In the genomic region with DNA sequence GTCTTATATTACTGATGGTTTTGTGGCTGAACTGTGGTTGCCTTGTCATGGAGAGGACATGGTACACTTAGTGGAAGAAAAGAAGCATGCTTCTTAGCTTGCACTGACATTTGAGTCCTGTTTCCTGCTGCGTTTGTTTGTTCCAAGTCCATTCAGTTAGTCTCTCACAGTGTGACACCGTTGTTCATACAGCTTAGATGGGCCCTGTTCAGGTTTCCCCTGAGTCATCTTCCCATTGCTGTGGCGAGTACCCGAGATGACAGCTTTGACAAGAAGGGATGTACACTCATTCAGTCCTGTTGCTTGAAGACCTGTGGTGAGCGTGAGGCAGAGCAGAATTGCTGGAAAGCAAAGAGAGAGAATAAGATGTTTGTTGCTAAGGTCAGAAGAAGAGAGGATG, we compare ENCODE assay signal across 13 mouse cellular contexts.
"Had no signal": no experiment of that assay in that cellular context is flagged by ENCODE, and none has a peak within 500 bp of the region (broad histone marks: within the 10 kb centered on the region; RNA-seq: fewer than 3 reads in every experiment).

No protein-coding gene starts in this region.

- ATAC-seq: lung, postnatal 0 days; midbrain, embryonic 13.5 days had no signal

- H3K4me2 ChIP-seq: liver, embryonic 15.5 days; midbrain, embryonic 13.5 days; neural tube, embryonic 15.5 days had no signal

- H3K9ac ChIP-seq: liver, embryonic 15.5 days; midbrain, embryonic 13.5 days; neural tube, embryonic 15.5 days had no signal

- H3K27ac ChIP-seq: left cerebral cortex, adult 2 months; limb, embryonic 10.5 days; liver, embryonic 15.5 days; midbrain, embryonic 13.5 days; neural tube, embryonic 15.5 days; stomach, postnatal 0 days had no signal

- H3K36me3 ChIP-seq: limb, embryonic 10.5 days; liver, embryonic 15.5 days; midbrain, embryonic 13.5 days; neural tube, embryonic 15.5 days had no signal

- H3K4me1 ChIP-seq: limb, embryonic 10.5 days; midbrain, embryonic 13.5 days; neural tube, embryonic 15.5 days had no signal

- H3K27me3 ChIP-seq: liver, embryonic 15.5 days; midbrain, embryonic 13.5 days; neural tube, embryonic 15.5 days had no signal

- DNase-seq: kidney, postnatal 25 days; lung, adult 2 months; lung, postnatal 36 days; right cerebral cortex, adult 18-20 months; right cerebral cortex, postnatal 25 days; thymus, postnatal 14 days had no signal

- H3K4me3 ChIP-seq: left cerebral cortex, adult 2 months; limb, embryonic 10.5 days; liver, embryonic 15.5 days; midbrain, embryonic 13.5 days; neural tube, embryonic 15.5 days had no signal

- H3K9me3 ChIP-seq: limb, embryonic 10.5 days; liver, embryonic 15.5 days; midbrain, embryonic 13.5 days; neural tube, embryonic 15.5 days had no signal
